Mouse (Mus musculus) liver, embryonic 12.5 days (tissue): ENCODE data around the gene Sh3bgrl2. TPM values are rescaled to one million over a fixed set of nuclear protein-coding genes. Genes with fewer than 3 reads are reported as not detected.
A peak's percentile ranks its signal among the peaks of the same experiment; 100 is the strongest.

Source experiments
- ATAC-seq: fragments of 200-750 bp; cut with Nextera tagmentation; 2 replicates; pipeline ENCODE4 v1.8.0; 2017; ENCODE audit warnings: moderate number of reproducible peaks, mild to moderate bottlenecking, moderate library complexity
- H3K27ac ChIP-seq: fragments of 300-500 bp; sonication (generic); 2 replicates; pipeline ENCODE4 v1.5.1; 2016; ENCODE audit warnings: mild to moderate bottlenecking
- H3K27me3 ChIP-seq: fragments of 300-500 bp; sonication (generic); replicated peaks from 2 replicates; pipeline ENCODE4 v1.6.1; 2016; ENCODE audit warnings: mild to moderate bottlenecking, moderate library complexity
- H3K36me3 ChIP-seq: fragments of 300-500 bp; sonication (generic); 2 replicates; pipeline ENCODE4 v1.6.1; 2016; ENCODE audit warnings: mild to moderate bottlenecking, moderate library complexity
- H3K4me1 ChIP-seq: fragments of 300-500 bp; sonication (generic); 2 replicates; pipeline ENCODE4 v1.6.1; 2016
- H3K4me2 ChIP-seq: fragments of 300-500 bp; sonication (generic); 2 replicates; pipeline ENCODE4 v1.6.1; 2016; ENCODE audit warnings: mild to moderate bottlenecking, moderate library complexity
- H3K4me3 ChIP-seq: fragments of 300-500 bp; sonication (generic); 2 replicates; pipeline ENCODE4 v1.5.1; 2016; ENCODE audit warnings: mild to moderate bottlenecking, moderate library complexity
- H3K9ac ChIP-seq: fragments of 300-500 bp; sonication (generic); 2 replicates; pipeline ENCODE4 v1.6.1; 2016; ENCODE audit warnings: mild to moderate bottlenecking, moderate library complexity
- H3K9me3 ChIP-seq: fragments of 300-500 bp; sonication (generic); replicated peaks from 2 replicates; pipeline ENCODE4 v1.6.1; 2016; ENCODE audit warnings: mild to moderate bottlenecking, moderate library complexity
- WGBS: fragments of 180-500 bp; shearing (Covaris S2); methylation state at CpG from one replicate; pipeline ENCODE4 v1.1.7; 2016; ENCODE audit not compliant: insufficient replicate concordance; 5-methylcytosine and 5-hydroxymethylcytosine counted together
- polyA plus RNA-seq: library from polyadenylated mRNA; unstranded; fragments of >200 nt; fragmentation: Nextera tagmentation; extraction: Ambion mirVana; gene quantifications from 2 replicates; pipeline ENCODE4 v1.2.1, GENCODE M21; 2016

Sh3bgrl2 gene
- polyA plus RNA-seq, 1 experiment from 2014 or later = 9.7 TPM

DNA sequence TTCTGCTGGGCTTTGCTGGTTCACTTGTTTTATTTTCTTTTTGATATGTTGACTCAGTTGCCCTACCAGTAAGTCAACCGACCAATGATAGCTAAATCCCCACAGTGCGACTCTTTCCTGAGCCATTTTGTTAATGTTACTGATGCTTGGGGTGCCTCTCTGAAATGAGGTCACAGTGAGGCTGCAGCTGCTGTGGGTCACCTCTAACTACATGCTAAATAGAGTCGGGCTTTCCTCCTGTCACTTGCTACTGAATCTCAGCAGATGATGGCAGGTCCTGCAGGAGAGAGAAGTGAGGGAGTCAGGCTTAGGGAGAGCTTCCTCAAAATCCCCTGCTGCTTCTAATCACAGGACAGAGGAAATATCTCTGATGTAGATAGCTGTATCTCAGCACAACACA, 100.6 kb downstream of the Sh3bgrl2 start:
- no peaks in the 10 kb centered on the region for H3K36me3 ChIP-seq
- no peaks in the 10 kb centered on the region for H3K4me1 ChIP-seq
- ATAC-seq = no peak
- no peaks in the 10 kb centered on the region for H3K27me3 ChIP-seq
- no peaks in the 10 kb centered on the region for H3K9me3 ChIP-seq
- no peak overlapping the region for H3K9ac ChIP-seq
- no peak overlapping the region for H3K4me3 ChIP-seq
- no peak overlapping the region for H3K4me2 ChIP-seq
- 28% methylated on average over 3 of the region's 3 CpGs for WGBS
- no peak overlapping the region for H3K27ac ChIP-seq

DNA sequence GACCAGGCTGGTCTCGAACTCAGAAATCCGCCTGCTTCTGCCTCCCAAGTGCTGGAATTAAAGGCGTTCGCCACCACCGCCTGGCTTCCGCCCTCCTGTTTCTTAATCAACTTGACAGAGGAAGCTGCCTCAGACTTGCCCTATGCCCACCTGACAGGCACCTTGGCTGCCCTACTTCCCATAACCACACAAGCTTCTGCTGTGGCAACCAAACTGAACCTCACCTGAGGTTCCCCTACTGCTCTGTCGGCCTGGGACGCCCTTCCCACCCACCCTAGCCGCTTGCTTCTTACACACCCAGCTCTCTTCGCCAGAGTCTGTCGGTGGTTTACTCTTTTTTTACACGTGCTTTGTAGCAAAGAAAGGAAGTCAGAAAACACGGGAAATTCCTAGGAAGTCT, 103.9 kb downstream of the Sh3bgrl2 start:
- Histone ChIP-seq H3K27me3 (no peaks in the 10 kb centered on the region), H3K9me3 (no peaks in the 10 kb centered on the region), H3K36me3 (no peaks in the 10 kb centered on the region), H3K4me2 (no peak overlapping the region), H3K4me3 (no peak overlapping the region), H3K4me1 (no peaks in the 10 kb centered on the region), H3K27ac (no peak overlapping the region), H3K9ac (no peak overlapping the region)
- ATAC-seq = no peak
- 61% methylated on average over 13 of the region's 13 CpGs for WGBS

DNA sequence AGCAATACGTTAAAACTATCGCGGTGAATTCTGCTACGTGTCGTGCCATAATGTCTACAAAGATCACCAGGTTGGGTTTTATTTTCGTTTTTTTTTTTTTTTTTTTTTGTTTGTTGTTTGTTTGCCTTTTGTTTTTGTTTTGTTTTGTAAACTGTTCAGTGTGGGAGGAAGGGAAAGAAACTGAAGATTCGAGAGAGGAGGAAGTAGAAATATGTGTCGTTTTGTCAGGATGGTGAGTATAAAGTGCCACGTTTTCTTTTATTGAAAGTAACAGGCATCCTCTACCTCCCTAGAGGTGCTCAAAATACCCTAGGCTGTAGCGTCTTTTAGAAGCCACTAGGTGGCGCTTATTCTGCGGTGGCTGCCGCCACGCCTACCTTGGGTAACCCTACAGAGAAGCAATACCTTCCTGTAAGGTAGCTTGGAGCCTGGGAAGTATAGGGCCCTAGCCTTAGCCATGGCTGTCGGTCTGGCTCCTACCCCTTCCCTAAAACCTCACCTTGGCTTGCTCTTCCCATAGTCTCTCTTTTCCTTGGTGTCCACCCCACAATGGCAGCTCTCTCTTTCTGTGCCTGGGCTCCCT, 104.6 kb downstream of the Sh3bgrl2 start:
- no peak overlapping the region for H3K4me2 ChIP-seq
- no peak overlapping the region for H3K9ac ChIP-seq
- 13% methylated on average over 15 of the region's 15 CpGs for WGBS
- no peaks in the 10 kb centered on the region for H3K36me3 ChIP-seq
- no peak overlapping the region for H3K4me3 ChIP-seq
- H3K27me3 ChIP-seq = no peaks in the 10 kb centered on the region
- no peaks in the 10 kb centered on the region for H3K4me1 ChIP-seq
- no peaks in the 10 kb centered on the region for H3K9me3 ChIP-seq
- no peak overlapping the region for H3K27ac ChIP-seq
- ATAC-seq = peak; percentile 61; the same call in 1 of the 2 replicates

DNA sequence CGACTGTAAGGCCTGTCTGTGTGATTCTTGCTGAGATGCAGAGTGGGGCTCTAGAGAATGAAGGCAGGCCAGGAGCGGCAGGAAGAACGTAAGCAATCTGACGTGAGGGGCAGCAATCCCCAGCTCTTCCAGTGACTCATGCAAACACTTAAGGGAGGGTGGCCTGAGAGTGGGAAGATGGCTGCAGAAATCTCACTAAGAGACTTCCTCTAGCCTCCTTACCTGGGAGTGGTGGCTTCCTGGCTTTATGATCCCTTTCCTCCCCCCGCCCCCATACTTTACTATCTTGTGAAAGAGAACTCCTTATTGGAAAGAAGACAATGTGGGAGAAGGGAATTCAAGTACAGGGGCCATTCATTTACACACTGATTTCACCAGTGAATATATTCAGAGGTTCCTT, 106.5 kb downstream of the Sh3bgrl2 start:
- WGBS = 44% methylated on average over 5 of the region's 5 CpGs
- Histone ChIP-seq H3K4me1 (no peaks in the 10 kb centered on the region), H3K4me2 (no peak overlapping the region), H3K27me3 (no peaks in the 10 kb centered on the region), H3K9ac (no peak overlapping the region), H3K27ac (no peak overlapping the region), H3K9me3 (no peaks in the 10 kb centered on the region), H3K4me3 (no peak overlapping the region), H3K36me3 (no peaks in the 10 kb centered on the region)
- no peak for ATAC-seq

DNA sequence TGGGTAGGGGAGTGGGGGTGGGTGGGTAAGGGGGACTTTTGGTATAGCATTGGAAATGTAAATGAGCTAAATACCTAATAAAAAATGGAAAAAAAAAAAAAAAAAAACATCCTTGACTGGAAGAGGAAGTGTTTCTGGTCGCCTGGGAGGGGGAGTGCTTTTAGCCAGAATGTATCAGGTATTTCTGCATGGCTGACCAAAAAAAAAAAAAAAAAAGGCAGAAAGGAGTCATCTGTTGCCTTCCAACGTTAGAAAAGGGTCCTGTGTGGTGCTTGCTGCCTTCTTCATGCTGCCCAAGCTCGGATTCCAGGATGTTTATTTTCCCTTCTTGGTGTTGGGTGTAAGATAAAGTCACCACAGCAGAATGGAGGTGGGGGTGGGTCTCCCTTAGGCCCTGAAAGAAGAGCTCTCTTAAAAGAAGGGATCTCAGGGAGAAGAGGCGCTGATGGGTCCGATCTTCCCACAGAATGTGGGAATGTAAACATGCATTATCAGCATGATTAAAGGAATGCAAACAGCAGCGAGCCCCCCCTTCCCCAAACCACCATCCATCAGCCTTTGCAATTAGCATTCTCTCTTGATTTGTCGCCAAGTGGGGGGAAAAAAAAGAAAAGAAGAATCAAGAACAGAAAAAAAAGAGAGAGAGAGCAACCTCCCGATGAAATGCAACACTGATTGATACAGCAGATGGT, 109.0 kb downstream of the Sh3bgrl2 start:
- H3K4me1 ChIP-seq = no peaks in the 10 kb centered on the region
- 0 out of 2 replicates have a peak, but pooled peaks cover 3% of the 10 kb centered on the region for H3K9me3 ChIP-seq
- no peaks in the 10 kb centered on the region for H3K36me3 ChIP-seq
- no peak overlapping the region for H3K27ac ChIP-seq
- 20% methylated on average over 8 of the region's 8 CpGs for WGBS
- no peak overlapping the region for H3K4me3 ChIP-seq
- H3K9ac ChIP-seq = no peak overlapping the region
- H3K4me2 ChIP-seq = no peak overlapping the region
- no peak for ATAC-seq
- no peaks in the 10 kb centered on the region for H3K27me3 ChIP-seq

DNA sequence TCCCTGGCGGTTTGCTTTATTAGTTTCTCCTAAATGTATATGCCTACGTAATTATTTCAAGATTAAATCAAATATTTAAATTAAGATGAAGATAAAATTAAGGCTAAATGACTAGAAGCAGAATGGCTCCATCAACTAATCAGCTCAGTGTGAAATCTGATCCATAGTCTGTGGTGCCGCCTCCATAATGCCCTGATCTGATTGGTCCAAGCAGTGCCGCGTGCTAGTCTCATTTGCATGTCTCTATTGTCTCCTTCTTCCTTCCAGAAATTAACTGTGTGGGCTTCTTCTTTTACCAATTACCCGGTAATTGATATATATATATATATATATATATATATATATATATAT, 109.5 kb downstream of the Sh3bgrl2 start:
- no peak overlapping the region for H3K4me2 ChIP-seq
- no peaks in the 10 kb centered on the region for H3K4me1 ChIP-seq
- no peak overlapping the region for H3K9ac ChIP-seq
- H3K27me3 ChIP-seq = no peaks in the 10 kb centered on the region
- H3K27ac ChIP-seq = no peak overlapping the region
- no peaks in the 10 kb centered on the region for H3K36me3 ChIP-seq
- 0 out of 2 replicates have a peak, but pooled peaks cover 3% of the 10 kb centered on the region for H3K9me3 ChIP-seq
- 38% methylated on average over 6 of the region's 6 CpGs for WGBS
- no peak for ATAC-seq
- no peak overlapping the region for H3K4me3 ChIP-seq

DNA sequence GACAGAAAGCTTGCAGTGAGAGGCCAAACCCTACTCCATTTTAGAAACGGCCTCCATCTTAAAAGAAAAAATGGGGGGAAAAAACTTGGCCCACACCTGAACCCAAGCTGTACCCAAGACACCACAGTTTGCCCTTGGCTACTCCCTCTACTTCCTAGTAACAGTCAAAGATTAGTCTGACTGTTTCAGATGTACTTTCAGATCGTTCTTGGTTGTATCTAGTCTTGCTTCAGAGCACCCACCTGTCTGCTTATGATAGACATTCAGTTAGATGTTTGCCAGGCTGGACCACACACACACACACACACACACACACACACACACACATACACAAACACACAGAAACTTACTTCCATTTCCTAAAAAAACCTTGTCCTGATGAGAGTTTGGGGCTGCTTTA, 111.0 kb downstream of the Sh3bgrl2 start:
- Histone ChIP-seq H3K4me3 (no peak overlapping the region), H3K9ac (no peak overlapping the region), H3K4me1 (no peaks in the 10 kb centered on the region), H3K36me3 (no peaks in the 10 kb centered on the region), H3K4me2 (no peak overlapping the region), H3K9me3 (0 out of 2 replicates have a peak, but pooled peaks cover 3% of the 10 kb centered on the region), H3K27me3 (no peaks in the 10 kb centered on the region), H3K27ac (no peak overlapping the region)
- 64% methylated on average over 2 of the region's 2 CpGs for WGBS
- ATAC-seq = no peak

DNA sequence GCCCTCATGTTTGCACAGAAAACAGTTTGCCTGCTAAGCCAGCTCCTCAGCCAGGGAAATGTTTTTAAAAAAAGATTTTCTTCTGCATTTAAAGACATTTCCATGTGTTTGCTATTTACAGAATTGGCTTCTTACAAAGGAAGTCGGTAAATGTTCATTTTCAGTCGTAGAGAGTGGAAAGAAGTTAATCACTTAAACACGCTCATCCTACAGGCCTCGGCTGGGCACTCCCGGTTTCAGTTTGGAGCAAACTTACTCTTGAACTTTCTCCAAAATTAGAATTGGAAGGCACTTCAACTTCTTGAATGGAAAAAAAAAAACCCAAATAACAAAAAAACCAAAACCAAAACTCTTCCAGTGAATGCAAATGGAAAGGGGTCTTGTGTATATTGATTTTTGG, 113.7 kb downstream of the Sh3bgrl2 start:
- Histone ChIP-seq H3K9ac (no peak overlapping the region), H3K4me3 (no peak overlapping the region), H3K36me3 (no peaks in the 10 kb centered on the region), H3K4me2 (no peak overlapping the region), H3K4me1 (no peaks in the 10 kb centered on the region), H3K27ac (no peak overlapping the region), H3K27me3 (no peaks in the 10 kb centered on the region), H3K9me3 (0 out of 2 replicates have a peak, but pooled peaks cover 3% of the 10 kb centered on the region)
- ATAC-seq = no peak
- 75% methylated on average over 5 of the region's 5 CpGs for WGBS

DNA sequence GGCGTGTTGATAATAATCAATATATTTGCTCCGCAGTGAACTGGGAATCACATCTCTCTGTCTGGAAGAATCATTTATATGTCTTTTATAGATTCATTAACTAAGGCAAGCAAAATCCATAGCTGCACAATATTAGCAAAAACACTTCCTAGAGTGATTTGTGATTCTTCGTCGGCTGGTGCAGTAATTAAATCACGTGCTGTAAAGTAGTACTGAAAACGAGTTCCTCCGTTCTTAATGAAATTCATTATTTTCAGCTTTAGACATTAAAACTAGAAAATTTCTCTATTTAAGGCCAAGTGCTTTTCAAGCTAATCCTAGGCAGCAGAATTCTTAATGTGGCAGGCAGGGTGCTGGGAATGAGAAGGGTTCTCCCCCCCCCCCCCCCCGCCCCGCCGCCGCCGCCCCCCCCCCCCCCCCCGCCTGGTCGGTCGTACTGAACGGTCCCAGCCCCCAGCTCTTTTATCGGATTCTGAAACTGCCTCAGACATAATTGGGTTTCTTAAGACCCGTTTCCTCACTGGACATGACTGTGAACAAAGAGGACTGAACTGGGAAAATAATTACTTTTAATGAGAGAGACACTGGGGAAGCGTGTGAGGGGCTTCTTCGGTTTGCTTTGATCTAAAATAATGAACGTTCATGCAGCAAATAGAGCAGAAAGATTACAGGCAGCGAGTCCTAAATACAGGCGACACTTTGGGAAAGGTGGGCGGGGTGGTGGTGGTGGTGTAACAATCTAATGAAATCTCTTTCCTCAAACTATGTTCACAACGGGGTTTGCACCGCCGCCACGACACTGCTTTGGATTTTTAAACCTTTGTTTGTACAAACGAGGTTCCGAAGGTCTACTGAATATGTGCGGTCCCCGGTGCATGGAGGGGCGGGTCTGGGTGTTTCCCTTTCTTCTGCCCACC, 116.1 kb downstream of the Sh3bgrl2 start:
- Histone ChIP-seq H3K4me2 (peak overlapping the region; percentile 32), H3K4me1 (no peaks in the 10 kb centered on the region), H3K9ac (no peak overlapping the region), H3K4me3 (peak overlapping the region; percentile 11; the same call in 1 of the 2 replicates), H3K36me3 (no peaks in the 10 kb centered on the region), H3K27me3 (no peaks in the 10 kb centered on the region), H3K27ac (no peak overlapping the region), H3K9me3 (0 out of 2 replicates have a peak, but pooled peaks cover 3% of the 10 kb centered on the region)
- WGBS = 42% methylated on average over 24 of the region's 33 CpGs
- ATAC-seq = no peak

DNA sequence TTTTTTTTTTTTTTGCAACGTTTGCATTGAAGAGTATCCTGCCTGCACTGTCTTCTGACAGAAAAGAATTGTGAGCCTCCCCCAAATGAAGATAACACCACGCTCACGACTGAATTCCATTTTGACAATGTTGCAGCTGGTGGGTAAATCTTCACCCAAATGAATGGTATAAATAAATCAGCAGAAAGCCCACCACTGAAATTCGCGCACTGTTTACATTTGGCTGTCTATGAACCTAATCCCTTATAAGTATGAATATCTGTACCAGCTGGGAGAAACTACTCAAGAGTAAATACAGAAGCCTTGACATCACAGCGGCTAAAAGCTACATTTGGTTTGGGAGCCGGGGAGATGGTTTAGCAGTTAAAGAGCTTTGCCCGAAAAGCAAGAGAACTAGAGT, 116.8 kb downstream of the Sh3bgrl2 start:
- Histone ChIP-seq H3K9me3 (0 out of 2 replicates have a peak, but pooled peaks cover 3% of the 10 kb centered on the region), H3K4me3 (no peak overlapping the region), H3K27ac (no peak overlapping the region), H3K4me1 (no peaks in the 10 kb centered on the region), H3K4me2 (no peak overlapping the region), H3K27me3 (no peaks in the 10 kb centered on the region), H3K9ac (no peak overlapping the region), H3K36me3 (no peaks in the 10 kb centered on the region)
- 60% methylated on average over 8 of the region's 8 CpGs for WGBS
- no peak for ATAC-seq

DNA sequence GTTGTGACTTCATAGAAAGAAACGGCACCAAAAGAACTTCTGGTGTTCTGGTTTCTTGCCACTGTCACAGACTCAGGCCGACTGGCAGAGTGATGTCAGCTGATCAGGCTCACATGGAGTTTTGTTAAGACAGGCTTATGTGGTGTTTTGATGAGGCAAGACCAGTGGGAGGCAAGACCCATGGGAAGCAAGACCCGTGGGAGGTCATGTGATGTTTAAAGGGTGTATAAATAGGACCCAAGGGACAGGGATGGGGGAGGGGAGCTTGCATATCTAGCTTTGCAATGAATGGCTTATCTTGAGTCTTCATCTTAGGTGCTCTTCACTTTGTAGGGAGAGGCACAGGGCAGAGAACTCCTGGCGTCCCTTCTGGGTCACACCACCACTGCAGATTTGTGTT, 118.9 kb downstream of the Sh3bgrl2 start:
- H3K4me3 ChIP-seq = no peak overlapping the region
- 49% methylated on average over 4 of the region's 4 CpGs for WGBS
- H3K9me3 ChIP-seq = no peaks in the 10 kb centered on the region
- H3K27ac ChIP-seq = no peak overlapping the region
- no peak overlapping the region for H3K4me2 ChIP-seq
- no peaks in the 10 kb centered on the region for H3K4me1 ChIP-seq
- ATAC-seq = no peak
- no peak overlapping the region for H3K9ac ChIP-seq
- H3K36me3 ChIP-seq = no peaks in the 10 kb centered on the region
- H3K27me3 ChIP-seq = no peaks in the 10 kb centered on the region

DNA sequence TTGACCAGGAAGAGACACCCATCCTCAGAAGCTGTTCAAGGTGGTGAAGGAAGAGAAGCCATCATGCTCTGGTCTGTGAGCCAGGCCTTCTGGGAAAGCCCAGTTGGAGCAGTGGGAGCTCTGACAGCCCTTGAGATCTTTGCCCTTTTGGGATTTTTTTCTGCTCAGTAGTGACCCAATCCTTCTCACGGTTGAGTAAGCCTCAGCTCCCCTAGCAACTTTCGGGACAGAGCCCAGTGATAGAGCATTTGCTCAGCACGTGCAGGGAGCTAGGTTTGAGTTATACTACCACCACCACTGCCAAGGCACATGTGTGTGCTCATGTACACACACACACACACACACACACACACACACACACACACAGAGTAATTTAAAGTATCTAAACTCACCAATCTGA, 131.5 kb downstream of the Sh3bgrl2 start:
- ATAC-seq = no peak
- no peaks in the 10 kb centered on the region for H3K27me3 ChIP-seq
- H3K9ac ChIP-seq = no peak overlapping the region
- H3K4me3 ChIP-seq = no peak overlapping the region
- no peak overlapping the region for H3K27ac ChIP-seq
- WGBS = 63% methylated on average over 3 of the region's 3 CpGs
- H3K4me2 ChIP-seq = no peak overlapping the region
- no peaks in the 10 kb centered on the region for H3K36me3 ChIP-seq
- no peaks in the 10 kb centered on the region for H3K4me1 ChIP-seq
- H3K9me3 ChIP-seq = no peaks in the 10 kb centered on the region
